Mouse (Mus musculus) olfactory bulb, adult 2 months (tissue): ENCODE data around the gene Slc25a5. TPM values are rescaled to one million over a fixed set of nuclear protein-coding genes. Genes with fewer than 3 reads are reported as not detected.

Source experiments
- H3K27ac ChIP-seq: fragments of 200-500 bp; 2 replicates; pipeline ENCODE4 v1.5.1; 2012; ENCODE audit warnings: low read depth, low read length; ENCODE audit not compliant: insufficient read depth
- H3K4me1 ChIP-seq: fragments of 200-500 bp; 2 replicates; pipeline ENCODE4 v1.6.1; 2012; ENCODE audit warnings: low read length; ENCODE audit not compliant: control insufficient read depth, insufficient read depth
- H3K4me3 ChIP-seq: fragments of 200-500 bp; 2 replicates; pipeline ENCODE4 v1.5.1; 2012; ENCODE audit warnings: mild to moderate bottlenecking, low read depth, low read length, moderate library complexity; ENCODE audit not compliant: insufficient read depth
- CTCF ChIP-seq: fragments of 200-500 bp; IDR thresholded peaks from 2 replicates; pipeline ENCODE4 v1.5.1; 2012; ENCODE audit warnings: low read depth, mild to moderate bottlenecking, low read length, moderate library complexity; ENCODE audit not compliant: insufficient read depth
- POLR2A ChIP-seq: fragments of 200-500 bp; IDR thresholded peaks from 2 replicates; pipeline ENCODE4 v1.6.1; 2012; ENCODE audit warnings: mild to moderate bottlenecking, low read depth, low read length, moderate library complexity; ENCODE audit not compliant: insufficient read depth
- WGBS: fragments of 180-500 bp; shearing (Covaris S2); methylation state at CpG from one replicate; pipeline ENCODE4 v1.1.7; 2018; 5-methylcytosine and 5-hydroxymethylcytosine counted together
- polyA plus RNA-seq: library from polyadenylated mRNA; stranded (reverse); fragments of >200 nt; gene quantifications from 2 replicates; pipeline ENCODE4 v1.2.4, GENCODE M21; 2012; ENCODE audit warnings: low replicate concordance; ENCODE audit not compliant: missing spikeins, insufficient read depth, insufficient read length

Gene Slc25a5
- polyA plus RNA-seq, 1 experiment = 502 TPM

- WGBS = 57% methylated on average over 4 of the region's 4 CpGs
- TF ChIP-seq CTCF = no peak
- no peak for TF ChIP-seq POLR2A
- Histone ChIP-seq H3K27ac (no peak overlapping the region), H3K4me1 (no peaks in the 10 kb centered on the region), H3K4me3 (no peak overlapping the region)
Measured at GRCm38 (mm10) chrX:36843346-36843990, 48.0 kb downstream of the Slc25a5 start.

DNA sequence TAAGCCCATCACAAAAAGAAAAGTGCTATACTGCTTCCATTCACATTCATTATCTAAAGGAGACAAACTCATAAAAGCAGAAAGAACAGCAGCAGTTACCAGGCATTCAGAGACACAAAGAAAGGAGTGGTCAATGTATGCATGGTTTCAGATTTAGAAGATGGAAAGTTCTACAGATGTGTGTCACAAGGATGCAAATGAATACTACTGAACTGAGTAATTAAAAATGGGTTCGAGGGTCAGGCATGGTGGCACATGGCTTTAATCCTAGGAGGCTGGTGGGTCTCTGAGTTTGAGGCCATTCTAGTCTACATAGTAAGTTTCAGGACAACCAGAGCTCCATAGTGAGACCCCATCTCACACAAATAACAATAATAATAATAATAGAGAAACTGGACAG lies 51.7 kb downstream of the Slc25a5 start:
- Histone ChIP-seq H3K4me3 (no peak overlapping the region), H3K27ac (no peak overlapping the region), H3K4me1 (no peaks in the 10 kb centered on the region)
- 79% methylated on average over 1 of the region's 1 CpGs for WGBS
- TF ChIP-seq CTCF (no peak), POLR2A (no peak)

Other genes with a start within 250 kb of the Slc25a5 start
- 165 TPM in 1 of 2 replicates, not detected in the other for gene Pgrmc1, start 197.4 kb upstream of the Slc25a5 start, polyA plus RNA-seq
- not detected in 2 replicates for gene Akap17b, start 150.3 kb upstream of the Slc25a5 start, polyA plus RNA-seq
- not detected in 2 replicates for gene Slc25a43, start 52.0 kb upstream of the Slc25a5 start, polyA plus RNA-seq
- not detected in 2 replicates for gene Ube2a, start 78.2 kb downstream of the Slc25a5 start, polyA plus RNA-seq
- not detected in 2 replicates for gene C330007P06Rik, start 78.5 kb downstream of the Slc25a5 start, polyA plus RNA-seq
- not detected in 2 replicates for gene Nkrf, start 107.2 kb downstream of the Slc25a5 start, polyA plus RNA-seq
- gene Sept6, start 196.1 kb downstream of the Slc25a5 start, polyA plus RNA-seq = not detected in 2 replicates